Mouse (Mus musculus) lung, postnatal 0 days (tissue): ENCODE data around the gene Tmem82. TPM values are rescaled to one million over a fixed set of nuclear protein-coding genes. Genes with fewer than 3 reads are reported as not detected.

ENCODE experiments used
- ATAC-seq: fragments of 200-750 bp; cut with Nextera tagmentation; 2 replicates; pipeline ENCODE4 v1.8.0; 2017; ENCODE audit warnings: moderate library complexity
- DNase-seq: peaks from one replicate; pipeline ENCODE4 v3.0.0-alpha.2; 2016; ENCODE audit warnings: low spot score
- H3K27ac ChIP-seq: fragments of 300-500 bp; sonication (generic); 2 replicates; pipeline ENCODE4 v1.5.1; 2014; ENCODE audit warnings: antibody characterized with exemption, mild to moderate bottlenecking, low read length, mixed read lengths
- H3K27me3 ChIP-seq: fragments of 300-500 bp; sonication (generic); replicated peaks from 2 replicates; pipeline ENCODE4 v1.6.1; 2014; ENCODE audit warnings: low read length, mixed read lengths; ENCODE audit not compliant: insufficient read depth
- H3K36me3 ChIP-seq: fragments of 300-500 bp; sonication (generic); 2 replicates; pipeline ENCODE4 v1.6.1; 2014; ENCODE audit warnings: low read length, mixed read lengths; ENCODE audit not compliant: insufficient read depth
- H3K4me1 ChIP-seq: fragments of 300-500 bp; sonication (generic); 2 replicates; pipeline ENCODE4 v1.6.1; 2014; ENCODE audit warnings: antibody characterized with exemption, low read depth, low read length, mixed read lengths; ENCODE audit not compliant: insufficient read depth
- H3K4me2 ChIP-seq: fragments of 300-500 bp; sonication (generic); replicated peaks from 2 replicates; pipeline ENCODE4 v1.6.1; 2014; ENCODE audit warnings: low read depth, mild to moderate bottlenecking, low read length, moderate library complexity, mixed read lengths
- H3K4me3 ChIP-seq: fragments of 300-500 bp; sonication (generic); 2 replicates; pipeline ENCODE4 v1.5.1; 2014; ENCODE audit warnings: low read depth, low read length
- H3K9ac ChIP-seq: fragments of 300-500 bp; sonication (generic); replicated peaks from 2 replicates; pipeline ENCODE4 v1.6.1; 2014; ENCODE audit warnings: low read depth, mild to moderate bottlenecking
- H3K9me3 ChIP-seq: fragments of 300-500 bp; sonication (generic); 2 replicates; pipeline ENCODE4 v1.6.1; 2016; ENCODE audit warnings: low read length, mixed read lengths
- CTCF ChIP-seq: IDR thresholded peaks from 2 replicates; pipeline ENCODE4 v1.5.1; 2016; ENCODE audit warnings: antibody characterized with exemption, mild to moderate bottlenecking
- EP300 ChIP-seq: IDR thresholded peaks from 2 replicates; pipeline ENCODE4 v1.6.1; 2016; ENCODE audit warnings: antibody characterized with exemption, mild to moderate bottlenecking, control low read depth
- WGBS: fragments of 180-500 bp; shearing (Covaris S2); extraction: QIAGEN DNeasy Blood & Tissue Kit; methylation state at CpG from one replicate; pipeline ENCODE4 v1.1.7; 2014; 5-methylcytosine and 5-hydroxymethylcytosine counted together
- polyA plus RNA-seq: library from polyadenylated mRNA; unstranded; fragments of >200 nt; fragmentation: Nextera tagmentation; extraction: Ambion mirVana; gene quantifications from 2 replicates; pipeline ENCODE4 v1.2.1, GENCODE M21; 2015

Gene Tmem82
- polyA plus RNA-seq, 1 experiment from 2014 or later, result 3.6 TPM

- H3K27ac ChIP-seq, result no peak overlapping the region
- no peak overlapping the region for H3K4me2 ChIP-seq
- TF ChIP-seq CTCF, result no peak
- DNase-seq, result no peak
- H3K36me3 ChIP-seq, result no peaks in the 10 kb centered on the region
- WGBS, result 75% methylated on average over 8 of the region's 8 CpGs
- no peak for ATAC-seq
- H3K4me3 ChIP-seq, result no peak overlapping the region
- H3K9ac ChIP-seq, result no peak overlapping the region
- H3K27me3 ChIP-seq, result no peaks in the 10 kb centered on the region
- H3K9me3 ChIP-seq, result no peaks in the 10 kb centered on the region
- H3K4me1 ChIP-seq, result peaks cover 8% of the 10 kb centered on the region; the same call in 1 of the 2 replicates
These were observed 2.9 kb upstream of the Tmem82 start for GRCm38 (mm10) chr4:141621297-141621696.

- Histone ChIP-seq H3K4me3 (no peak overlapping the region), H3K9me3 (no peaks in the 10 kb centered on the region), H3K9ac (no peak overlapping the region), H3K27me3 (no peaks in the 10 kb centered on the region), H3K36me3 (no peaks in the 10 kb centered on the region), H3K27ac (peak overlapping the region; percentile 51; the same call in 1 of the 2 replicates), H3K4me1 (peaks cover 8% of the 10 kb centered on the region; the same call in 1 of the 2 replicates), H3K4me2 (peak overlapping the region; percentile 25; the same call in 1 of the 2 replicates)
- DNase-seq, result no peak
- TF ChIP-seq EP300, result no peak
- TF ChIP-seq CTCF, result no peak
- WGBS, result 71% methylated on average over 9 of the region's 9 CpGs
- no peak for ATAC-seq
These were observed 958 bp upstream of the Tmem82 start for GRCm38 (mm10) chr4:141619299-141619883.

- Histone ChIP-seq H3K27me3 (no peaks in the 10 kb centered on the region), H3K4me2 (peak overlapping the region; percentile 55), H3K4me3 (peak overlapping the region; percentile 21; the same call in 1 of the 2 replicates), H3K27ac (peak overlapping the region; percentile 59), H3K36me3 (no peaks in the 10 kb centered on the region), H3K4me1 (peaks cover 8% of the 10 kb centered on the region; the same call in 1 of the 2 replicates), H3K9ac (0 out of 2 replicates have a peak overlapping the region, but pooled peaks have one; percentile 9), H3K9me3 (no peaks in the 10 kb centered on the region)
- 9% methylated on average over 21 of the region's 22 CpGs for WGBS
- DNase-seq, result peak; percentile 40
- ATAC-seq, result peak; percentile 37
- TF ChIP-seq CTCF, result no peak
- no peak for TF ChIP-seq EP300
These were observed 419 bp downstream of the Tmem82 start for GRCm38 (mm10) chr4:141617863-141618564.

GRCm38 (mm10) chr4:141617299-141617698, 1.1 kb downstream of the Tmem82 start:
- 0 out of 2 replicates have a peak overlapping the region, but pooled peaks have one; percentile 9 for H3K9ac ChIP-seq
- peak overlapping the region; percentile 21; the same call in 1 of the 2 replicates for H3K4me3 ChIP-seq
- ATAC-seq (peak; percentile 53), DNase-seq (peak; percentile 82)
- WGBS, result 4% methylated on average over 20 of the region's 20 CpGs
- peak overlapping the region; percentile 55 for H3K4me2 ChIP-seq
- no peaks in the 10 kb centered on the region for H3K9me3 ChIP-seq
- H3K27ac ChIP-seq, result peak overlapping the region; percentile 59; the same call in 1 of the 2 replicates
- no peak for TF ChIP-seq EP300
- peak; percentile 71 for TF ChIP-seq CTCF
- H3K36me3 ChIP-seq, result no peaks in the 10 kb centered on the region
- peaks cover 8% of the 10 kb centered on the region; the same call in 1 of the 2 replicates for H3K4me1 ChIP-seq
- H3K27me3 ChIP-seq, result no peaks in the 10 kb centered on the region

GRCm38 (mm10) chr4:141616811-141617210, 1.6 kb downstream of the Tmem82 start:
- H3K4me2 ChIP-seq, result no peak overlapping the region
- H3K27ac ChIP-seq, result no peak overlapping the region
- no peaks in the 10 kb centered on the region for H3K36me3 ChIP-seq
- H3K27me3 ChIP-seq, result no peaks in the 10 kb centered on the region
- ATAC-seq (no peak), DNase-seq (no peak)
- no peak overlapping the region for H3K4me3 ChIP-seq
- no peak for TF ChIP-seq CTCF
- no peak for TF ChIP-seq EP300
- H3K9ac ChIP-seq, result no peak overlapping the region
- no peaks in the 10 kb centered on the region for H3K9me3 ChIP-seq
- 77% methylated on average over 6 of the region's 6 CpGs for WGBS
- peaks cover 8% of the 10 kb centered on the region; the same call in 1 of the 2 replicates for H3K4me1 ChIP-seq

- H3K27ac ChIP-seq, result no peak overlapping the region
- H3K36me3 ChIP-seq, result no peaks in the 10 kb centered on the region
- peaks cover 8% of the 10 kb centered on the region; the same call in 1 of the 2 replicates for H3K4me1 ChIP-seq
- H3K27me3 ChIP-seq, result no peaks in the 10 kb centered on the region
- H3K4me3 ChIP-seq, result no peak overlapping the region
- no peak for DNase-seq
- no peak for ATAC-seq
- no peak for TF ChIP-seq CTCF
- TF ChIP-seq EP300, result no peak
- H3K9ac ChIP-seq, result no peak overlapping the region
- no peaks in the 10 kb centered on the region for H3K9me3 ChIP-seq
- H3K4me2 ChIP-seq, result no peak overlapping the region
- 72% methylated on average over 14 of the region's 14 CpGs for WGBS
These were observed 3.5 kb downstream of the Tmem82 start for GRCm38 (mm10) chr4:141614946-141615345.
